Mouse (Mus musculus) cortical plate, adult 2 months (tissue): ENCODE results near the gene Rere. TPM values are rescaled to one million over a fixed set of nuclear protein-coding genes. Genes with fewer than 3 reads are reported as not detected.
"Not testable (repeated sequence)": the region's sequence is repeated elsewhere in the genome, so short reads cannot be mapped to it uniquely, and the experiment has no call there.

Source experiments
- H3K27ac ChIP-seq: fragments of 200-500 bp; 2 replicates; pipeline ENCODE4 v1.5.1; 2012; ENCODE audit warnings: low read length, control low read depth, inconsistent platforms; ENCODE audit not compliant: insufficient read depth
- H3K4me1 ChIP-seq: fragments of 200-500 bp; 2 replicates; pipeline ENCODE4 v1.6.1; 2011; ENCODE audit warnings: low read length; ENCODE audit not compliant: control insufficient read depth, insufficient read depth
- H3K4me3 ChIP-seq: fragments of 200-500 bp; 2 replicates; pipeline ENCODE4 v1.5.1; 2011; ENCODE audit warnings: mild to moderate bottlenecking, low read length, control low read depth; ENCODE audit not compliant: insufficient read depth
- CTCF ChIP-seq: fragments of 200-500 bp; IDR thresholded peaks from 2 replicates; pipeline ENCODE4 v1.5.1; 2011; ENCODE audit warnings: mild to moderate bottlenecking, control low read depth, low read length; ENCODE audit not compliant: insufficient read depth; ENCODE audit errors: extremely low read depth
- POLR2A ChIP-seq: fragments of 200-500 bp; IDR thresholded peaks from 2 replicates; pipeline ENCODE4 v1.6.1; 2011; ENCODE audit warnings: mild to moderate bottlenecking, low read length, control low read depth; ENCODE audit not compliant: insufficient read depth; ENCODE audit errors: extremely low read depth
- polyA plus RNA-seq: library from polyadenylated mRNA; depleted of rRNA; stranded (reverse); fragments of >200 nt; gene quantifications from 2 replicates; pipeline ENCODE4 v1.2.3, GENCODE M21; 2012

The Rere gene
- polyA plus RNA-seq, 1 experiment, result 44.2 TPM

DNA sequence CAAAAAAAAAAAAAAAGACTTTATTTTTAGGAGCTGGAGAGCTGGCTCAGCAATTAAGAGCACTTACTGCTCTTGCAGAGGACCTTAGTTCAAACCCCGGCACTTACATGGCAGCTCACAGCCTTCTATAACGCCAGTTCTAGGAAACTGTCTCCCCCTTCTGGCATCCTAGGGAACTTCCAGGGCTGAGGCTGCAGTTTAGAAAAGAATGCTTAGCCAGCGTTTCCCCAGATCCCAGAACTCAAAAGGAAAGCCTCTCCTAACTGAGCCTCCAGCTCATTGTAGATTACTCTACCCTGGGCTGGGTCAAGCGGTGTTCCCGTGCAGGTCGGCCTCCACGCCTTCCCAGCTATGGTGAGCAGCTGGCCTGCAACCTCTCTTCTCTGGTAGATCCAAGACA lies 16.5 kb upstream of the Rere start:
- no peaks in the 10 kb centered on the region; the same call in 1 of the 2 replicates for H3K4me1 ChIP-seq
- TF ChIP-seq CTCF (peak; percentile 37; the same call in 1 of the 2 replicates), POLR2A (no peak)
- no peak overlapping the region for H3K27ac ChIP-seq
- no peak overlapping the region for H3K4me3 ChIP-seq

DNA sequence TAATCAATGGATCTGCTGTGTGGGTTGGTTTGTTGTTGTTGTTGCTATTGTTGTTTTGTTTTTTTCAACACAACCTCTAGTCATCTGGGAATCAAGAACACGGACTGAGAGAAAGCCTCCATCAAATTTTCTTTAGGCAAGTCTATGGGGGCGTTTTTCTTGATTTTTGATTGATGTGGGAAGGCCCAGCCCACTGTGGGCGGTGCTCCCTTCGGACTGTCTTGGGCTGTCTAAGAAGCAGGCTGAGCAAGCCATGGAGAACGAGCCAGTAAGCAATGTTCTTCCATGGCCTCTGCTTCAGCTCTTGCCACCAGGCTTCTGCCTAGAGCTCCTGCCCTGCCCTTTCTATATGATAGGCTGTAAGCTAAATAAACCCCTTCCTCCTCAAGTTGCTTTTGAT lies 16.0 kb upstream of the Rere start:
- Histone ChIP-seq H3K27ac (no peak overlapping the region), H3K4me1 (no peaks in the 10 kb centered on the region; the same call in 1 of the 2 replicates), H3K4me3 (no peak overlapping the region)
- TF ChIP-seq CTCF (no peak), POLR2A (no peak)

DNA sequence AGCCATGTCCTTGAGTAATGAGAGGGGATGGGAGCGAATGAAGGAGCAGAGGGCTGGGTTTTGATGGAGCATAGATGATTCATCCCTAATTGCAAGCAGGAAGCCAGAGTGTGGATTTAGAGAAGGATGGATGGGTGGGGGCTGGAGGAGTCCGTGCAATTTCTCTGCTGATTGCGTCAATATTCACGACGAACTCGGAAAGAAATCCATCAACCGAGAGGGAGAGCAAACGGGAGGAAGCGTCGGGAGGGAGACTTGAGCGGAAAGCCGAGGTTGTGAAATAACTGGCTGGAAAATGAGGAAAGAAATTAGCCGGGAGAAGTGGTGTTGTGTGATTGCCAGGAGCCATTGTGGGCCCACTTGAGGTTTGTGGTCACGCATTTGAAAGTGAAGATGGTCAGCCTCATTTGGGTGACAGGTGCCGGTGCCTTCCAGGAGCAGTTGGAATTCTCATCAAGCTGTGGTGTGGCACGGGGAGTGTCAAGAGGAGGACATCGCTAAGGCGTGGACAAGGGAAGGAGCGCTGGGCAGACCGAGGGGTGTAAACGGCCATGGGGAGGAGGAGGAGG lies 14.7 kb upstream of the Rere start:
- Histone ChIP-seq H3K27ac (no peak overlapping the region), H3K4me3 (no peak overlapping the region), H3K4me1 (no peaks in the 10 kb centered on the region)
- TF ChIP-seq CTCF, result no peak

DNA sequence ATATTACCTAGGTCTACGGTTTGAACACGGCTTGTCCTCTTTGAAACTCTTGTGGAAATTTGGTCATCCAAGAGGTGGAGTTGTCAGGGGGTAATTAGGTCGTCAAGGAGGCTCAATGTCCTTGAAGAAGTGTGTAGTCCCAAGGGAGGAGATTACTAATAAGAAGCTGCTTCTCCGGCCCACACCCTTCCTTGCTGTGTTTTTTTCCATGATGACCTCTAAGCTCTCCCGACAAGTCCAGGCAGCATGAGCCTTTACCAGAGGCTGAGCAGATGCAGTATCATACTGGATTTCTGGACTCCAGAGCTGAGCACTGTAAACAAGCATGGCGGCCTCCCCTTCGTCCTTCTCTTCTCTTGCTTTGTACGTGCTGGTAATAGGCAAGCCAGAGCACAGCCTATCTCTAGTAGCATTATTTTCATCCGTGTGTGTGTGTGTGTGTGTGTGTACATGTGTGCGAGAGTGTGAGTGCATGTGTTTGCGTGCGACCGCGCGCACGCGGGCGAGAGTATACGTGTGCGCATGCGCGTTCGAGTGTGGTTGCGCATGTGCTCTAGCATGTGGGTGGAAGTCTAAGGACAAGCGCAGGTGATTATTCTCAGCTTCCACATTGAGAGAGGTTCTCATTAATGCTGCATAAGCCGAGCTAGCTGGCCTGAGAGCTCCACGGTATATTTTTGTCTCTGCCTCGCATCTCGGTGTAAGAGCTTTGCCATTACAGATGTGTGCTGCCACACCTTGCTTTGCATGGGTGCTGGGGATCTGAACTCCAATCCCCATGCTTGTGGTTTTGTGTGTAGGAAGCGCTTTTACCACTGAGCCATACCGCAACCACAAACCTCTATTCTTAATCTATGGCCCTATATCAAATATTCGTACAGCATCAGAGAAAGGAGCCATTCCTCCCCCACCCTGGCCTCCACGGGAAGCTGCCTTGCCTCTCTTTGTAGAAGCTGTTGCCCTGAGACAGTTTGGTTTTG lies 12.5 kb upstream of the Rere start:
- TF ChIP-seq POLR2A (no peak), CTCF (no peak)
- no peak overlapping the region for H3K27ac ChIP-seq
- H3K4me3 ChIP-seq, result no peak overlapping the region
- no peaks in the 10 kb centered on the region for H3K4me1 ChIP-seq

DNA sequence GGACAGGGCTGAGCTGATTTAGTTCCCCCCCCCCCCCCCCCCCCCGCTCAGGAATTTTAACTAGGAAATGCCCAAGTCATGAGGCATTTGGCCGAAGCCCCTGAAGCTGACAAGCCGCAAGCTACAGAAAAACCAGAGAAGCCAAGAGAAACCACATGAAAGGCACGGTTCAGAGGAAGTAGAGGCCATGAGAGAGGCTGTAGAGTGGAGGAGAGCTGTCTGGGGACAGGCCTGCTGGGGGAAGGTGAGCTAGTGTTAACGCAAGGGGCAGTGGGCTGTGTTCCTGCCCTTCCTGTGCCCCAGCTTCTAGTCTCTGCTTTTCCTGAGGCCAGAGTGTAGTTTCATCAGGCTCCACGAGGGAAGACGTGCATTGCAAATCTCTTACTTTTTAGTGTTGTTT lies 11.8 kb upstream of the Rere start:
- Histone ChIP-seq H3K4me1 (no peaks in the 10 kb centered on the region), H3K4me3 (no peak overlapping the region), H3K27ac (no peak overlapping the region)
- TF ChIP-seq CTCF (no peak), POLR2A (no peak)

DNA sequence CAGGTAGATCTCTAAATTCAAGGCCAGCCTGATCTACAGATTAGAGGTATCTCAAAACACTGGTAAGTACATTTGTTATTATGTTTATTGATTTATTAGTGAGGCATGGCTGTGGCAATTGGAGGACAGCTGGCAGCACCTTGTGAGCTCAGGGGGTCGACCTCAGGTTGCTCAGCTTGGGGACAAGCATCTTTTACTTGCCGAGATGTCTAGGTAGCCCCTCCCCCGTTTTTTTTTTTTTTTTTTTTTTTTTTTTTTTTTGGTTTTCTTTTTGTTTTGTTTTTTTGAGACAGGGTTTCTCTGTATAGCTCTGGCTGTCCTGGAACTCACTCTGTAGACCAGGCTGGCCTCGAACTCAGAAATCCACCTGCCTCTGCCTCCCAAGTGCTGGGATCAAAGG lies 10.7 kb upstream of the Rere start:
- H3K4me1 ChIP-seq, H3K4me3 ChIP-seq, H3K27ac ChIP-seq: not testable (repeated sequence)

DNA sequence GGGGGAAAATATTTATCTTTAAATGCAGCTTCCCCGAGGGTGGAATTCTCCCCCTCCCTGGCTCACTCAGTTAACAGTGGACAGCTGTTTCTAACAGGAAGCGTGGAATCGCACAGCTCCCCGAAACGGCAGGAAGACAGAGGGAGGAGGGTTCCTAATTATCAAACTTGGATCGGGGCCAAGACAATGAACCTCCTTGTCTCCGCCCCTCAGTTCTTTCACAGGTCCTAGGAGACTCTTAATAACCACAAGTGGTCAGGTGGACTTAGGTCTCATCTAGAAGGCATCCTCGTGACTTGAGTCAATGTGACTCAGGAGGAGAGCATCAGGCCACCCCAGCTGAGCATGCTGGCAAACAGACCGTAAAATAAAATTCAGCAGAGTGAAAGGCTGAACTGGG lies 8.7 kb upstream of the Rere start:
- Histone ChIP-seq H3K4me1 (no peaks in the 10 kb centered on the region), H3K27ac (no peak overlapping the region), H3K4me3 (no peak overlapping the region)
- TF ChIP-seq POLR2A (no peak), CTCF (no peak)

DNA sequence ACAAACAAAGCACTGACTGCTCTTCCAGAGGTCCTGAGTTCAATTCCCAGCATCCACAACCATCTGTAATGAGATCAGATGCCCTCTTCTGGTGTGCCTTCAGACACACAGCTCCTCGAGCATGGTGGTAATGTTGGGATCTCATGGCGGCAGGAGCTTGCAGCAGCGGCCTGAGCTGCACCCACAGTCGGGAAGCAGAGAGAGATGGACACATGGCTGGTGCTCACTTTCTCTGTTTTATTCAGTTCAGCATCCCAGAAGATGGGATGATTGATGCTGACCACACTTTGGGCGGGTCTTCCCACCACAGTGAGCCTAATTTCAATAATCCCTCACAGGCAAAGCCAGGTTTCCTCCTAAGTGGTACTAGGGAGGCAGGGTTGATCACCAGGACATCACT lies 5.9 kb upstream of the Rere start:
- TF ChIP-seq CTCF (no peak), POLR2A (no peak)
- no peak overlapping the region for H3K27ac ChIP-seq
- H3K4me1 ChIP-seq, result no peaks in the 10 kb centered on the region; the same call in 1 of the 2 replicates
- no peak overlapping the region for H3K4me3 ChIP-seq

DNA sequence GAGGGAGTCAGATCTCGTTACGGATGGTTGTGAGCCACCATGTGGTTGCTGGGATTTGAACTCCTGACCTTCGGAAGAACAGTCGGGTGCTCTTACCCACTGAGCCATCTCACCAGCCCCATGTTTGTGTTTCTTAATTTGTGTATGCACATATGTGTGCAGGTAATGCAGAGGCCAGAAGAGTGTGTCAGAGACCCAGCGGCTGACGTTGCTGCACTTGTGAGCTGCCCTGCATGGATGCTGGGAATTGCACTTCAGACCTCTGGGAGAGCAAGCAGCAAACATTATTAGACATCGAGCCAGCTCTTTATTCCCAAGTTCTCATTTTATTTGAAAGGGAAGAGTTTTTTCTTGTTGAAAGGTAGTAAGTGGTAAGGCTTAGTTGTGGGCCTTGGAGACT lies 2.1 kb upstream of the Rere start:
- H3K4me1 ChIP-seq, H3K4me3 ChIP-seq, H3K27ac ChIP-seq: not testable (repeated sequence)

DNA sequence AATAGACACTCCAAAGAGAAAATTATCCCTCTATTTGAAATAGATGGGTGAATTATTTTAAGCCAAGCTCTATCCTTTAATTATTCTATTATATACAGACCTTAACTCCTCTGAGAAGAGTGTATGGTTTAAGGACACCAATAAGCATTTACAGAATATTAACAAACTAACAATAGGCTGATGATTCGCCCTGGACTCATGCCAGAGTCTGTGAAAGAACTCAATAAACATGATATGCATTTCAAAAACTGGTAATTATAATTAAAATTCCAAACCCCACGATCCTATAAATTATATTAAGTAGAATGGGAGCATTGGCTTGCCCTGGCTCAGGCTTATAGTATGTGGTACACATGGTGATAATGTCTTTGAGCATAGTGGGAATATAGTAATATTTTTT lies 1.4 kb upstream of the Rere start:
- peaks cover 7% of the 10 kb centered on the region for H3K4me1 ChIP-seq
- H3K27ac ChIP-seq, result no peak overlapping the region
- TF ChIP-seq POLR2A (no peak), CTCF (no peak)
- H3K4me3 ChIP-seq, result no peak overlapping the region
